Mouse (Mus musculus): ENCODE measurements around the gene Irgm1. TPM values are rescaled to one million over a fixed set of nuclear protein-coding genes. Genes with fewer than 3 reads are reported as not detected.
"Not testable (repeated sequence)": the region's sequence is repeated elsewhere in the genome, so short reads cannot be mapped to it uniquely, and the experiment has no call there.

The Irgm1 gene
- 4.9 and 5.9 TPM in 2 replicates for polyA plus RNA-seq (2014; fragmentation: Nextera tagmentation; extraction: Ambion mirVana)

GRCm38 (mm10) chr11:48871201-48871772 is at the start of gene Irgm1:
Gene Irgm1, minus strand, starts transcription at chr11:48871683.
- Histone ChIP-seq H3K27ac (ENCODE audit: low read depth, low read length) (peak within 1 kb of the TSS; percentile 35; the same call in 1 of the 2 replicates), H3K4me3 (ENCODE audit: low read depth, low read length) (peak within 1 kb of the TSS; percentile 57), H3K4me2 (peak within 1 kb of the TSS; percentile 74), H3K36me3 (ENCODE audit: control insufficient read depth, insufficient read depth, low read length) (0 out of 2 replicates have a peak, but pooled peaks cover under 1% of the 10 kb centered on the region), H3K9ac (ENCODE audit: low read depth, low read length) (peak within 1 kb of the TSS; percentile 76), H3K9me3 (replicated peaks; ENCODE audit: control insufficient read depth, low read length) (no peaks in the 10 kb centered on the region), H3K4me1 (ENCODE audit: control insufficient read depth, insufficient read depth, low read length) (peaks cover 13% of the 10 kb centered on the region), H3K27me3 (ENCODE audit: control insufficient read depth, insufficient read depth, low read length) (no peaks in the 10 kb centered on the region)
- WGBS (ENCODE audit: insufficient replicate concordance): 1% methylated on average over 19 of the region's 19 CpGs
- peak; percentile 60; the same call in 1 of the 2 replicates for ATAC-seq (replicated peaks; ENCODE audit: insufficient number of reproducible peaks, low FRiP score, low TSS enrichment)

GRCm38 (mm10) chr11:48918380-48918779 is 46.9 kb upstream of the Irgm1 start:
- no peak overlapping the region for H3K9ac ChIP-seq (ENCODE audit: low read depth, low read length)
- no peak overlapping the region for H3K4me3 ChIP-seq (ENCODE audit: low read depth, low read length)
- H3K4me2 ChIP-seq: no peak overlapping the region
- H3K27me3 ChIP-seq (ENCODE audit: control insufficient read depth, insufficient read depth, low read length): no peaks in the 10 kb centered on the region
- H3K9me3 ChIP-seq (replicated peaks; ENCODE audit: control insufficient read depth, low read length): no peaks in the 10 kb centered on the region
- no peak for ATAC-seq (replicated peaks; ENCODE audit: insufficient number of reproducible peaks, low FRiP score, low TSS enrichment)
- H3K36me3 ChIP-seq (ENCODE audit: control insufficient read depth, insufficient read depth, low read length): no peaks in the 10 kb centered on the region
- H3K27ac ChIP-seq (ENCODE audit: low read depth, low read length): no peak overlapping the region
- 68% methylated on average over 3 of the region's 3 CpGs for WGBS (ENCODE audit: insufficient replicate concordance)
- no peaks in the 10 kb centered on the region for H3K4me1 ChIP-seq (ENCODE audit: control insufficient read depth, insufficient read depth, low read length)

- 93% methylated on average over 1 of the region's 1 CpGs for WGBS (ENCODE audit: insufficient replicate concordance)
- no peak for ATAC-seq (replicated peaks; ENCODE audit: insufficient number of reproducible peaks, low FRiP score, low TSS enrichment)
Measured at GRCm38 (mm10) chr11:48913611-48914010, 42.1 kb upstream of the Irgm1 start.

GRCm38 (mm10) chr11:48908459-48908858 is 37.0 kb upstream of the Irgm1 start:
- H3K4me1 ChIP-seq (ENCODE audit: control insufficient read depth, insufficient read depth, low read length): no peaks in the 10 kb centered on the region
- no peaks in the 10 kb centered on the region for H3K27me3 ChIP-seq (ENCODE audit: control insufficient read depth, insufficient read depth, low read length)
- 52% methylated on average over 1 of the region's 1 CpGs for WGBS (ENCODE audit: insufficient replicate concordance)
- H3K27ac ChIP-seq (ENCODE audit: low read depth, low read length): no peak overlapping the region
- H3K9me3 ChIP-seq (replicated peaks; ENCODE audit: control insufficient read depth, low read length): no peaks in the 10 kb centered on the region
- no peak for ATAC-seq (replicated peaks; ENCODE audit: insufficient number of reproducible peaks, low FRiP score, low TSS enrichment)
- no peak overlapping the region for H3K4me3 ChIP-seq (ENCODE audit: low read depth, low read length)
- no peak overlapping the region for H3K4me2 ChIP-seq
- no peaks in the 10 kb centered on the region for H3K36me3 ChIP-seq (ENCODE audit: control insufficient read depth, insufficient read depth, low read length)
- no peak overlapping the region for H3K9ac ChIP-seq (ENCODE audit: low read depth, low read length)

More at GRCm38 (mm10) chr11:48913611-48914010, 42.1 kb upstream of the Irgm1 start:
- H3K27me3 ChIP-seq (ENCODE audit: control insufficient read depth, insufficient read depth, low read length): no peaks in the 10 kb centered on the region
- no peaks in the 10 kb centered on the region for H3K9me3 ChIP-seq (replicated peaks; ENCODE audit: control insufficient read depth, low read length)
- H3K36me3 ChIP-seq (ENCODE audit: control insufficient read depth, insufficient read depth, low read length): no peaks in the 10 kb centered on the region
- H3K4me1 ChIP-seq (ENCODE audit: control insufficient read depth, insufficient read depth, low read length): no peaks in the 10 kb centered on the region
- H3K4me3 ChIP-seq (ENCODE audit: low read depth, low read length): no peak overlapping the region
- no peak overlapping the region for H3K9ac ChIP-seq (ENCODE audit: low read depth, low read length)
- H3K4me2 ChIP-seq: no peak overlapping the region
- H3K27ac ChIP-seq (ENCODE audit: low read depth, low read length): no peak overlapping the region

GRCm38 (mm10) chr11:48902021-48902420 is 30.5 kb upstream of the Irgm1 start, which contains the start of gene Gm5431:
Gene Gm5431, minus strand, starts transcription at chr11:48902214.
- Histone ChIP-seq H3K9ac (ENCODE audit: low read depth, low read length) (no peak within 1 kb of the TSS), H3K4me1 (ENCODE audit: control insufficient read depth, insufficient read depth, low read length) (no peaks in the 10 kb centered on the region), H3K4me2 (no peak within 1 kb of the TSS), H3K4me3 (ENCODE audit: low read depth, low read length) (no peak within 1 kb of the TSS), H3K27me3 (ENCODE audit: control insufficient read depth, insufficient read depth, low read length) (no peaks in the 10 kb centered on the region), H3K27ac (ENCODE audit: low read depth, low read length) (no peak within 1 kb of the TSS), H3K9me3 (replicated peaks; ENCODE audit: control insufficient read depth, low read length) (no peaks in the 10 kb centered on the region), H3K36me3 (ENCODE audit: control insufficient read depth, insufficient read depth, low read length) (no peaks in the 10 kb centered on the region)
- ATAC-seq (replicated peaks; ENCODE audit: insufficient number of reproducible peaks, low FRiP score, low TSS enrichment): no peak
- 69% methylated on average over 2 of the region's 2 CpGs for whole genome bisulfite sequencing (ENCODE audit: insufficient replicate concordance)

GRCm38 (mm10) chr11:48901567-48901930 is 30.1 kb upstream of the Irgm1 start:
- not testable (repeated sequence) for H3K9me3 ChIP-seq (replicated peaks; ENCODE audit: control insufficient read depth, low read length); H3K27me3 ChIP-seq (ENCODE audit: control insufficient read depth, insufficient read depth, low read length); H3K9ac ChIP-seq (ENCODE audit: low read depth, low read length); H3K27ac ChIP-seq (ENCODE audit: low read depth, low read length); ATAC-seq (replicated peaks; ENCODE audit: insufficient number of reproducible peaks, low FRiP score, low TSS enrichment); H3K4me2 ChIP-seq; H3K4me1 ChIP-seq (ENCODE audit: control insufficient read depth, insufficient read depth, low read length); H3K36me3 ChIP-seq (ENCODE audit: control insufficient read depth, insufficient read depth, low read length); H3K4me3 ChIP-seq (ENCODE audit: low read depth, low read length)
- WGBS (ENCODE audit: insufficient replicate concordance): 94% methylated on average over 1 of the region's 1 CpGs

GRCm38 (mm10) chr11:48900654-48901566 is 29.4 kb upstream of the Irgm1 start:
- H3K9me3 ChIP-seq (replicated peaks; ENCODE audit: control insufficient read depth, low read length); H3K4me2 ChIP-seq; ATAC-seq (replicated peaks; ENCODE audit: insufficient number of reproducible peaks, low FRiP score, low TSS enrichment); H3K4me1 ChIP-seq (ENCODE audit: control insufficient read depth, insufficient read depth, low read length); H3K36me3 ChIP-seq (ENCODE audit: control insufficient read depth, insufficient read depth, low read length); H3K27ac ChIP-seq (ENCODE audit: low read depth, low read length); H3K27me3 ChIP-seq (ENCODE audit: control insufficient read depth, insufficient read depth, low read length); H3K4me3 ChIP-seq (ENCODE audit: low read depth, low read length); H3K9ac ChIP-seq (ENCODE audit: low read depth, low read length): not testable (repeated sequence)
- 76% methylated on average over 6 of the region's 6 CpGs for WGBS (ENCODE audit: insufficient replicate concordance)

GRCm38 (mm10) chr11:48898812-48899431 is 27.4 kb upstream of the Irgm1 start:
- Histone ChIP-seq H3K4me1 (ENCODE audit: control insufficient read depth, insufficient read depth, low read length) (no peaks in the 10 kb centered on the region), H3K9me3 (replicated peaks; ENCODE audit: control insufficient read depth, low read length) (no peaks in the 10 kb centered on the region), H3K4me2 (no peak overlapping the region), H3K27ac (ENCODE audit: low read depth, low read length) (no peak overlapping the region), H3K27me3 (ENCODE audit: control insufficient read depth, insufficient read depth, low read length) (no peaks in the 10 kb centered on the region), H3K4me3 (ENCODE audit: low read depth, low read length) (no peak overlapping the region), H3K9ac (ENCODE audit: low read depth, low read length) (no peak overlapping the region), H3K36me3 (ENCODE audit: control insufficient read depth, insufficient read depth, low read length) (no peaks in the 10 kb centered on the region)
- ATAC-seq (replicated peaks; ENCODE audit: insufficient number of reproducible peaks, low FRiP score, low TSS enrichment): no peak
- 69% methylated on average over 2 of the region's 2 CpGs for WGBS (ENCODE audit: insufficient replicate concordance)

Measured in heart, embryonic 11.5 days (tissue).